Mouse (Mus musculus): ENCODE results near the gene Zfp947. TPM values are rescaled to one million over a fixed set of nuclear protein-coding genes. Genes with fewer than 3 reads are reported as not detected.
"Not testable (repeated sequence)": the region's sequence is repeated elsewhere in the genome, so short reads cannot be mapped to it uniquely, and the experiment has no call there.

Zfp947 gene
- polyA plus RNA-seq (2014; fragmentation: Nextera tagmentation; extraction: Ambion mirVana): 2.3 and 3.7 TPM in 2 replicates

DNA sequence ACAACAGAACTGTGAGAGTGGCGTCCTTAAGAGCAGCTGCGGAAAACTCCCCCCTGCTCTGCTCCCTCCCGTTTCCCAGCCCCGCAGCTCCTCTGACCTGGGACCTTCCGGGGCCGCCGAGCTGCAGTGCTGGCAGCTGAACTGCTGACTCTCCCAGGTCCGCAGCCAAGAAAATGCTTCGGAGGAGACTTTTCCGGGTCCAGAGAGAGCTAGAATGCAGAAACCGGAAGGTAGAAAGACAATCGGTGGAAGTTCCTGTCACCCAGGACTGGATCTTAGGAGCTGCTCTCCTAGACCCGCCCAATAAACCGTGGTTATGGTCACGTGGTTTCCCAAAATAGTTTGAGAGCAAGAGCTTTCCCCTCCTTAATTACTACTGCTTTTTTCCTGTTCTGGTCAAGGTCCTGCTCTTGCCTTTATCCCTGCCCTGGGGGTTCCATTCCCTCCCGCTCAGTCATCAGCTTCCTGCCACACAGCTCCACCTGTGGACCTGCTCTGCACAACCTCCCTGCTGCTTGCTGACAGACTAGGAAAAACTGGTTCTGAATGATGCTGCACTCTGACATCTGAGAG lies at the start of gene Zfp947:
TSS of gene Zfp947 (minus strand) at position 469 of the 573 bp plus-strand sequence.
- H3K27me3 ChIP-seq (ENCODE audit: control insufficient read depth, insufficient read depth, low read length); H3K36me3 ChIP-seq (ENCODE audit: control insufficient read depth, insufficient read depth, low read length); H3K9me3 ChIP-seq (replicated peaks; ENCODE audit: control insufficient read depth, low read length); H3K4me1 ChIP-seq (ENCODE audit: control insufficient read depth, insufficient read depth, low read length): not testable (repeated sequence)
- peak; percentile 83 for ATAC-seq (replicated peaks; ENCODE audit: insufficient number of reproducible peaks, low FRiP score, low TSS enrichment)
- H3K27ac ChIP-seq (ENCODE audit: low read depth, low read length): peak within 1 kb of the TSS; percentile 70
- H3K4me2 ChIP-seq: peak within 1 kb of the TSS; percentile 58
- peak within 1 kb of the TSS; percentile 71; the same call in 1 of the 2 replicates for H3K9ac ChIP-seq (ENCODE audit: low read depth, low read length)
- peak within 1 kb of the TSS; percentile 55 for H3K4me3 ChIP-seq (ENCODE audit: low read depth, low read length)
- WGBS (ENCODE audit: insufficient replicate concordance): under 1% methylated on average over 16 of the region's 16 CpGs

DNA sequence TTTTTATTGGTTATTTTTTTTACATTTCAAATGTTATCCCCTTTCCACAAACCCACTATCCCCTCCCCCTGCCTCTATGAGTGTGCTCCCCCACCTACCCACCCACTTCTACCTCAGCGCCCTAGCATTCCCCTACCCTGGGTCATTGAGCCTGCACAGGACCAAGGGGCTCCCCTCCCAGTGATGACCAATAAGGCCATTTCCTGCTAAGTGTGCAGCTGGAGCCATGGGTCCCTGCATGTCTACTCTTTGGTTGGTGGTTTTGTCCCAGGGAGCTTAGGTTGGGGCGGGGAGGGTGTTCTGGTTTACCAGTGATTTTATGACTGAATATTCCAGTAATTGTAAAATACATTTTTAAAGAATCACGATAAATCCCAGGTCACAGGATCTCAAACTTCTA lies 686 bp downstream of the Zfp947 start:
- not testable (repeated sequence) for H3K27ac ChIP-seq (ENCODE audit: low read depth, low read length); H3K36me3 ChIP-seq (ENCODE audit: control insufficient read depth, insufficient read depth, low read length); H3K4me1 ChIP-seq (ENCODE audit: control insufficient read depth, insufficient read depth, low read length); H3K9me3 ChIP-seq (replicated peaks; ENCODE audit: control insufficient read depth, low read length); H3K27me3 ChIP-seq (ENCODE audit: control insufficient read depth, insufficient read depth, low read length)
- peak; percentile 72; the same call in 1 of the 2 replicates for ATAC-seq (replicated peaks; ENCODE audit: insufficient number of reproducible peaks, low FRiP score, low TSS enrichment)
- peak overlapping the region; percentile 71; the same call in 1 of the 2 replicates for H3K9ac ChIP-seq (ENCODE audit: low read depth, low read length)
- WGBS (ENCODE audit: insufficient replicate concordance): 8% methylated on average over 3 of the region's 3 CpGs
- H3K4me2 ChIP-seq: peak overlapping the region; percentile 58
- H3K4me3 ChIP-seq (ENCODE audit: low read depth, low read length): peak overlapping the region; percentile 55

DNA sequence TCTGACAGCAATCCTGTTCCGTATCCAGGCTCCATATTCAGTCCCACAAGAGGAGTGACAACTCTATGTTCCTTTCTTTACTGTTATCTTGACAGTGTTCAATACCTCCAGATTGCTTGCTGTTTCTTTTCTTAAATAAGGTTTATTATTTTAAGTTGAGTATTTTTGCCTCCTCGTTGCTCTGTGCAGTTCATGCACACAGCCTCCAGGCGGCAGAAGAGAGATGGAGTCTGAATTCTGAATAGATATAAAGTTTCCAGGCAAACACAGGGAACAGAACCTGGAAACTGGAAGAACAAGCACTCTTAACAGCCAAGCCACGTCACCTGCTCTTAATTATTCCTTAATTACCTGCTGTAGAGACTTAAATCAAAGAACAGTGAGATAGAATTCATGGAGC lies 12.0 kb downstream of the Zfp947 start:
- H3K27ac ChIP-seq (ENCODE audit: low read depth, low read length); H3K4me3 ChIP-seq (ENCODE audit: low read depth, low read length); H3K36me3 ChIP-seq (ENCODE audit: control insufficient read depth, insufficient read depth, low read length); H3K27me3 ChIP-seq (ENCODE audit: control insufficient read depth, insufficient read depth, low read length); H3K4me1 ChIP-seq (ENCODE audit: control insufficient read depth, insufficient read depth, low read length); H3K4me2 ChIP-seq; H3K9me3 ChIP-seq (replicated peaks; ENCODE audit: control insufficient read depth, low read length); ATAC-seq (replicated peaks; ENCODE audit: insufficient number of reproducible peaks, low FRiP score, low TSS enrichment); H3K9ac ChIP-seq (ENCODE audit: low read depth, low read length): not testable (repeated sequence)
- WGBS (ENCODE audit: insufficient replicate concordance): 68% methylated on average over 2 of the region's 4 CpGs

DNA sequence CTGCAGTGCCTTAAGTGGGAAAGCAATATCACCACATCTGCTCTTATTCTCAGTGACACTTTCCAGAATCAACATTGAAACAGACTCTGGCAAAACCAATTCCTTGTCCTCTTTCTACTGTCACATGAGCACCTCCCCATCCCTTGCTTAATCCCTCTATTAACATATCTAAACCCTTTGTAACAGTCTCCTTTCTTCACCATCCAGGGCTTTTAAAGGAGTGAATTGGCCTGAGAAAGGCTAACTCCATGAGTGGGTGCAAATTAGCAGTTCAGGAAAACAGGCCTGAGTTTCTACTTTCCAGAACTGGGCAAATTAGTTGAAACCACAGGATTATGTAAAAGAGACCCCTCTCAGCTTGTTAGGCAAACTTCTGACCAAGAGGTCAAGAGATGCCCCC lies 47.2 kb downstream of the Zfp947 start:
- H3K36me3 ChIP-seq (ENCODE audit: control insufficient read depth, insufficient read depth, low read length): no peaks in the 10 kb centered on the region
- H3K4me3 ChIP-seq (ENCODE audit: low read depth, low read length): no peak overlapping the region
- no peak for ATAC-seq (replicated peaks; ENCODE audit: insufficient number of reproducible peaks, low FRiP score, low TSS enrichment)
- no peaks in the 10 kb centered on the region for H3K4me1 ChIP-seq (ENCODE audit: control insufficient read depth, insufficient read depth, low read length)
- H3K27me3 ChIP-seq (ENCODE audit: control insufficient read depth, insufficient read depth, low read length): no peaks in the 10 kb centered on the region
- H3K9ac ChIP-seq (ENCODE audit: low read depth, low read length): no peak overlapping the region
- H3K27ac ChIP-seq (ENCODE audit: low read depth, low read length): no peak overlapping the region
- no peak overlapping the region for H3K4me2 ChIP-seq
- H3K9me3 ChIP-seq (replicated peaks; ENCODE audit: control insufficient read depth, low read length): no peaks in the 10 kb centered on the region

Other genes with a start within 250 kb of the Zfp947 start
- 17.3 and 17.5 TPM in 2 replicates for gene Zfp942, start 203.7 kb downstream of the Zfp947 start, polyA plus RNA-seq (2014; fragmentation: Nextera tagmentation; extraction: Ambion mirVana)
- 12.7 and 13.8 TPM in 2 replicates for gene Zfp943, start 203.6 kb downstream of the Zfp947 start, polyA plus RNA-seq (2014; fragmentation: Nextera tagmentation; extraction: Ambion mirVana)
- gene Zfp994, start 59.4 kb upstream of the Zfp947 start, polyA plus RNA-seq (2014; fragmentation: Nextera tagmentation; extraction: Ambion mirVana): 2.5 and 3.0 TPM in 2 replicates
- 8.8 and 10.4 TPM in 2 replicates for gene CT030661.1, start 148.6 kb upstream of the Zfp947 start, polyA plus RNA-seq (2014; fragmentation: Nextera tagmentation; extraction: Ambion mirVana)
- 8.8 and 10.6 TPM in 2 replicates for gene Zfp944, start 195.2 kb upstream of the Zfp947 start, polyA plus RNA-seq (2014; fragmentation: Nextera tagmentation; extraction: Ambion mirVana)
- 7.5 and 8.4 TPM in 2 replicates for gene Zfp758, start 195.3 kb upstream of the Zfp947 start, polyA plus RNA-seq (2014; fragmentation: Nextera tagmentation; extraction: Ambion mirVana)

Data from heart, embryonic 11.5 days (tissue).